Mouse (Mus musculus): ENCODE measurements around the gene Trove2.

Gene Trove2

GRCm38 (mm10) chr1:143776446-143777411 is at the start of gene Trove2, which contains the start of gene Uchl5:
Gene Trove2, minus strand, starts transcription at chr1:143777068.
Gene Uchl5, plus strand, starts transcription at chr1:143777272.
- DNase-seq: peak; percentile 98

- no peak for DNase-seq
Measured at GRCm38 (mm10) chr1:143822677-143823076, 45.8 kb upstream of the Trove2 start.

- no peak for DNase-seq
Measured at GRCm38 (mm10) chr1:143820096-143820877, 43.4 kb upstream of the Trove2 start.

- peak; percentile 28 for DNase-seq
Measured at GRCm38 (mm10) chr1:143813676-143814360, 37.0 kb upstream of the Trove2 start.

- no peak for DNase-seq
Measured at GRCm38 (mm10) chr1:143809062-143809461, 32.2 kb upstream of the Trove2 start.

GRCm38 (mm10) chr1:143803537-143803936 is 26.7 kb upstream of the Trove2 start:
- DNase-seq: no peak

GRCm38 (mm10) chr1:143788584-143789227 is 11.8 kb upstream of the Trove2 start:
- DNase-seq: no peak

GRCm38 (mm10) chr1:143777558-143778218 is 820 bp upstream of the Trove2 start:
- no peak for DNase-seq

- DNase-seq: no peak
Measured at GRCm38 (mm10) chr1:143773909-143774308, 3.0 kb downstream of the Trove2 start.

GRCm38 (mm10) chr1:143773082-143773481 is 3.8 kb downstream of the Trove2 start:
- DNase-seq: no peak

GRCm38 (mm10) chr1:143770444-143771109 is 6.3 kb downstream of the Trove2 start:
- no peak for DNase-seq

GRCm38 (mm10) chr1:143766238-143766637 is 10.6 kb downstream of the Trove2 start:
- DNase-seq: no peak

- DNase-seq: no peak
Measured at GRCm38 (mm10) chr1:143765801-143766200, 11.1 kb downstream of the Trove2 start.

- DNase-seq: no peak
Measured at GRCm38 (mm10) chr1:143764443-143764842, 12.4 kb downstream of the Trove2 start.

GRCm38 (mm10) chr1:143762159-143762558 is 14.7 kb downstream of the Trove2 start:
- no peak for DNase-seq

GRCm38 (mm10) chr1:143745871-143746270 is 31.0 kb downstream of the Trove2 start:
- no peak for DNase-seq

GRCm38 (mm10) chr1:143742186-143742585 is 34.7 kb downstream of the Trove2 start:
- no peak for DNase-seq

GRCm38 (mm10) chr1:143741331-143741730 is 35.5 kb downstream of the Trove2 start:
- DNase-seq: no peak

- DNase-seq: peak; percentile 31
Measured at GRCm38 (mm10) chr1:143740581-143740980, 36.3 kb downstream of the Trove2 start.

- DNase-seq: peak; percentile 96
Measured at GRCm38 (mm10) chr1:143739361-143740350, 37.2 kb downstream of the Trove2 start.
